In genomic region chr1:58952526-58952925, GRCm38 (mm10) we compare ENCODE assay signal across 10 mouse cellular contexts. TPM values are rescaled to one million over a fixed set of nuclear protein-coding genes. Genes with fewer than 3 reads are reported as not detected.
DNase-seq lines count a peak whose midpoint lies in the region; ATAC-seq and TF ChIP-seq lines count a peak whose summit lies in the region.
"Had no signal": no experiment of that assay in that cellular context is flagged by ENCODE, and none has a peak within 500 bp of the region (broad histone marks: within the 10 kb centered on the region; RNA-seq: fewer than 3 reads in every experiment).

No protein-coding gene starts in this region.

- TF ChIP-seq CTCF in spleen, adult 2 months (IDR thresholded peaks at IDR 0.05; ENCODE audit: extremely low read depth, insufficient read depth, insufficient read length, insufficient replicate concordance): no peak

- no peak for TF ChIP-seq POLR2A in spleen, adult 2 months (IDR thresholded peaks at IDR 0.05; ENCODE audit: low read depth, low read length)

- peaks cover 68% of the 10 kb centered on the region for H3K4me1 ChIP-seq in heart, embryonic 12.5 days (replicated peaks)
- H3K4me1 ChIP-seq in spleen, adult 2 months (ENCODE audit: control insufficient read depth, insufficient read depth, insufficient read length): peaks cover 45% of the 10 kb centered on the region
- H3K4me1 ChIP-seq in limb, embryonic 12.5 days (replicated peaks): peaks cover 31% of the 10 kb centered on the region

- no peak overlapping the region for H3K4me3 ChIP-seq in heart, embryonic 12.5 days
- H3K4me3 ChIP-seq in spleen, adult 2 months (ENCODE audit: extremely low read depth, insufficient read depth, insufficient read length): no peak overlapping the region
- H3K4me3 ChIP-seq in limb, embryonic 12.5 days (replicated peaks): no peak overlapping the region

- no peak for DNase-seq in heart, postnatal 4 days
- DNase-seq in spleen, adult 2 months (ENCODE audit: low read depth in 1 of 2, low spot score in 2 of 2): no peak
- DNase-seq in spleen, adult 18-20 months: no peak
- no peak for DNase-seq in ovary, adult 18-20 months (ENCODE audit: low spot score)
- no peak for DNase-seq in layer of hippocampus, adult 11-12 months (ENCODE audit: low spot score)
- DNase-seq: adrenal gland, adult 8-10 months had no signal

- WGBS in heart, embryonic 12.5 days: 88% methylated on average over 5 of the region's 5 CpGs
- 88% methylated on average over 5 of the region's 5 CpGs for WGBS in spleen, adult 2 months
- 78% methylated on average over 5 of the region's 5 CpGs for WGBS in limb, embryonic 12.5 days

- no peaks in the 10 kb centered on the region for H3K27me3 ChIP-seq in heart, embryonic 12.5 days (replicated peaks)
- H3K27me3 ChIP-seq in spleen, adult 2 months (ENCODE audit: control insufficient read depth, insufficient read depth, low read length): no peaks in the 10 kb centered on the region
- H3K27me3 ChIP-seq in limb, embryonic 12.5 days: no peaks in the 10 kb centered on the region

- H3K9me3 ChIP-seq in heart, embryonic 12.5 days (replicated peaks): no peaks in the 10 kb centered on the region
- no peaks in the 10 kb centered on the region for H3K9me3 ChIP-seq in limb, embryonic 12.5 days

- peak overlapping the region; percentile 1; the same call in 1 of the 2 replicates for H3K4me2 ChIP-seq in heart, embryonic 12.5 days
- no peak overlapping the region for H3K4me2 ChIP-seq in limb, embryonic 12.5 days

- no peak for ATAC-seq in heart, embryonic 12.5 days (ENCODE audit: insufficient number of reproducible peaks, low FRiP score)
- 0 out of 2 replicates have a peak, but pooled peaks have one; percentile 23 for ATAC-seq in limb, embryonic 12.5 days (ENCODE audit: insufficient number of reproducible peaks, insufficient read depth, low FRiP score, low TSS enrichment, low read depth)
- ATAC-seq: CD4-positive, CD25-positive, alpha-beta regulatory T cell, adult 4 months; forebrain, embryonic 16.5 days had no signal

- no peak overlapping the region for H3K9ac ChIP-seq in heart, embryonic 12.5 days
- no peak overlapping the region for H3K9ac ChIP-seq in limb, embryonic 12.5 days (replicated peaks)

- H3K36me3 ChIP-seq in heart, embryonic 12.5 days: no peaks in the 10 kb centered on the region
- no peaks in the 10 kb centered on the region for H3K36me3 ChIP-seq in spleen, adult 2 months (ENCODE audit: control insufficient read depth, insufficient read depth, low read length)
- H3K36me3 ChIP-seq in limb, embryonic 12.5 days: no peaks in the 10 kb centered on the region

- peak overlapping the region; percentile 87; the same call in 1 of the 2 replicates for H3K27ac ChIP-seq in heart, embryonic 12.5 days (ENCODE audit: poor library complexity, severe bottlenecking)
- H3K27ac ChIP-seq in spleen, adult 2 months (ENCODE audit: insufficient read depth, low read length): peak overlapping the region; percentile 94
- H3K27ac ChIP-seq in limb, embryonic 12.5 days: no peak overlapping the region

RNA-seq across cellular contexts. Expression of gene Trak2, which starts 20.7 kb away (rescaled TPM):
- polyA plus RNA-seq in heart, embryonic 12.5 days (2016; fragmentation: Nextera tagmentation; extraction: Ambion mirVana): 44.7 and 47.8 TPM in 2 replicates
- 100 to 1,000 TPM; 149 to 154 TPM for total RNA-seq in heart, postnatal 4 days (2021)
- polyA plus RNA-seq in spleen, adult 2 months (2012; rRNA removed): 47.4 and 51.6 TPM in 2 replicates
- 12.1 and 13.5 TPM in 2 replicates for polyA plus RNA-seq in limb, embryonic 12.5 days (2016; fragmentation: Nextera tagmentation; extraction: Ambion mirVana)

RNA-seq across cellular contexts. Expression of gene Stradb, which starts 20.8 kb away (rescaled TPM):
- 23.1 and 25.5 TPM in 2 replicates for polyA plus RNA-seq in heart, embryonic 12.5 days (2016; fragmentation: Nextera tagmentation; extraction: Ambion mirVana)
- 10 to 100 TPM; 28.4 to 31.7 TPM for total RNA-seq in heart, postnatal 4 days (2021)
- 8.9 and 10.5 TPM in 2 replicates for polyA plus RNA-seq in spleen, adult 2 months (2012; rRNA removed)
- 23.5 and 24.5 TPM in 2 replicates for polyA plus RNA-seq in limb, embryonic 12.5 days (2016; fragmentation: Nextera tagmentation; extraction: Ambion mirVana)
